Mouse (Mus musculus): ENCODE measurements at regions not wholly inside any gene's neighbourhood (a gene's known extent, or its start where the extent isn't known, plus 50 kb on each side); places are given as distances from the start of the nearest gene placed in this dataset.
A peak's percentile ranks its signal among the peaks of the same experiment; 100 is the strongest.

DNA sequence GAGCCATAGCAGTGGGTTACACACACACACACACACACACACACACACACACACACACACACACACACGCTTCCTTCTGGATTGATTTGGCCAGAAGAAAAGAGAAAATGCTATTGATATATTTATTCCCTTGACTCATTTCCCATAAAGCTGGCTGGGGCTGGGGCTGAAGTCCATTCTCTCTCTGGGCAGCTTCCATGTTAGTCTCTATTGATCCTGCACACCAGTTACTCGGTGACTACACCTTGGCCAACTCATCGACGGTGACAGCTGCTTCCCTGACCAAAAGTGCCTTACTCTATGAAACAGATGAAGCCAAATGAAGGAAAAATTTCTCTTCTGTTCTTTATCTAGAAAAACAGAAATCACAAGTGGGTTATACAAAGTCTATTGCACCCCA is 82.1 kb downstream of the Snx18 start:
- DNase-seq (ENCODE audit: low spot score), result no peak
- H3K27ac ChIP-seq, result no peak overlapping the region
- H3K9me3 ChIP-seq (replicated peaks), result no peaks in the 10 kb centered on the region
- 92% methylated on average over 4 of the region's 4 CpGs for WGBS
- H3K4me1 ChIP-seq, result peaks cover 25% of the 10 kb centered on the region
- no peak overlapping the region for H3K4me3 ChIP-seq
- H3K27me3 ChIP-seq (ENCODE audit: low read depth, poor library complexity, severe bottlenecking), result no peaks in the 10 kb centered on the region
- no peaks in the 10 kb centered on the region for H3K36me3 ChIP-seq

DNA sequence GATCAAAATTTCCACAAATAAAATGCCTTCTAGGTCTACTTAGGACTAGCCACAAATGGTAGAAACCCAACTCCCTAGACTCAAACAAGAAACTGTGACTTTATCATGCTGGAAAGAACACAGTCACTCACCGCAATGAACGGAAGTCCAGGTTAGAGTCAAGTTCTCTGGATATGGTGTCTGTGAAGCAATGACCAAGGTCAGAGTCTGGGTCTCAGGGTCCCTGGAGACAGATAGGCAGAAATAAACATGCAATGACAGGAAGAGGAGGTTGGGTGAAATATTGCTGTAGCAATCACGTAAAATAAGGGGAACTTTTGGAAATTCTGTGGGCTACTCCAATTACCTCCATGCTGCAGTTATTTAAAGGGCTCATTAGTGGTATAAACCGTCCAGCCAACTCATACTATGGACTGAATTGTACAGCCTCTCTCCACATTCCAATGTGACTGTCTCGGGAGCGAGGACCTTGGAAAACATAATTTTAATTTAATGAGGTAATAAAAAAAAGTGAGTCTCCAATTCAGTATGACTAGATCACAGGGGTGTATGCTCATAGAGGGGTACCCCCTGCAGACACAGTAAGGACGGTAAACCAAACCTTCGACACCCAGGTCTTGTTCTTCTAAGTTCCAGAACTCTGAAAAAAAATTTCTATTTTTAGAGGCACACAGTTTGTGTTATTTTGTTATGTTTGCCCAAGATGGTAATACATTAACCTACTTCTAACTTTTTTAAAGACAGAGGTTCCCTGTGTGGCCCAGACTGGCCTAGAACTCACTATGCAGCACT is 83.5 kb downstream of the Snx18 start:
- WGBS, result 65% methylated on average over 8 of the region's 8 CpGs
- Histone ChIP-seq H3K27ac (no peak overlapping the region), H3K9me3 (replicated peaks) (no peaks in the 10 kb centered on the region), H3K4me1 (peaks cover 25% of the 10 kb centered on the region), H3K36me3 (no peaks in the 10 kb centered on the region), H3K27me3 (ENCODE audit: low read depth, poor library complexity, severe bottlenecking) (no peaks in the 10 kb centered on the region), H3K4me3 (no peak overlapping the region)
- DNase-seq (ENCODE audit: low spot score), result no peak

DNA sequence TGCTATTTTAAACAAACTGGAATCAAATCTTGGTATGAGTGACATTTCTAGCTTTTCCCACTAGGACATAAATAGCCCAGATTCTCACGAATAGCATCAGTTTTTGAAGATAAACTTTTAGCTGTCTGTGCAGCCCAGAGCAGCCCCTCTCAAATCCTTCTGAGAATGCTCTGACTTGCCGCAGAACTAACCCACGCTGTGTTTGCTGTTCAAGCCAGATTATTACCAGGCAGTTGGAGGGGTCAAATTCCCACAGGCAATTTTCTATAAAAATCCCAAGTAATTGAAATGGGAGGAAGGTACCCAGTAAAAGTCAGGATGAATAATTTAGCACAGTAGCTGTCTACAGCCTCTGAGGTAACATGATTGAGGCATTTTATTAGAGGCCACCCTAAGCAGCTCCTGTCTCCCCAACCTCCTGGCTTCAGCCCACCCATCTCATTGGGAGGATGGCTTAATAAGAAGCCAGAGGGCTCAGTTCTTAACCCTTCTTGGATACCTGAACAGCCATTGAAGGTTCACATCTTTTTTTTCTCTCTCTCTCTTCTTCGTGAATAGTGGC is 84.4 kb downstream of the Snx18 start:
- Histone ChIP-seq H3K4me3 (no peak overlapping the region), H3K4me1 (peaks cover 25% of the 10 kb centered on the region), H3K27me3 (ENCODE audit: low read depth, poor library complexity, severe bottlenecking) (no peaks in the 10 kb centered on the region), H3K9me3 (replicated peaks) (no peaks in the 10 kb centered on the region), H3K27ac (no peak overlapping the region), H3K36me3 (no peaks in the 10 kb centered on the region)
- 70% methylated on average over 4 of the region's 4 CpGs for WGBS
- no peak for DNase-seq (ENCODE audit: low spot score)

DNA sequence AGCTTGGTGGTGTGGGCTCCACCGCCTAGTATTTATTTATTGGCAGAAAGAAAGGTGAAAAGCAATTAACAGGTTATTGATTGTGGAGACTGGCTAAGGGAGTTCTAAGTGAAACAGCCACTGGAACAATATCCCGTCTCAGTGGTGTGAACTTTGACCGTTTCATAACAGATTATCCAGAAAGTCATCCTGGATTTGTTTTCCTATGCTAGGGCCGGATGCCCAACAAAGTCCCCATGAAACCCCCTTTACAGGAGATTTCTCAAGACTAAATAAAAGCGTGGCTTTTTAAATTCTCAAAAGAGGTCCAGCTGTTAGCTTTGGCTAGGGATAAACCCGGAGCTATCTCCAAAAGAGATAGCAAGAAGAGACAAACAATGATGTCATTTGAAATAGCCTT is 91.4 kb downstream of the Snx18 start:
- no peaks in the 10 kb centered on the region for H3K36me3 ChIP-seq
- no peak overlapping the region for H3K27ac ChIP-seq
- H3K9me3 ChIP-seq (replicated peaks), result no peaks in the 10 kb centered on the region
- 84% methylated on average over 6 of the region's 6 CpGs for WGBS
- no peak overlapping the region for H3K4me3 ChIP-seq
- H3K4me1 ChIP-seq, result no peaks in the 10 kb centered on the region
- no peaks in the 10 kb centered on the region for H3K27me3 ChIP-seq (ENCODE audit: low read depth, poor library complexity, severe bottlenecking)
- DNase-seq (ENCODE audit: low spot score), result no peak

DNA sequence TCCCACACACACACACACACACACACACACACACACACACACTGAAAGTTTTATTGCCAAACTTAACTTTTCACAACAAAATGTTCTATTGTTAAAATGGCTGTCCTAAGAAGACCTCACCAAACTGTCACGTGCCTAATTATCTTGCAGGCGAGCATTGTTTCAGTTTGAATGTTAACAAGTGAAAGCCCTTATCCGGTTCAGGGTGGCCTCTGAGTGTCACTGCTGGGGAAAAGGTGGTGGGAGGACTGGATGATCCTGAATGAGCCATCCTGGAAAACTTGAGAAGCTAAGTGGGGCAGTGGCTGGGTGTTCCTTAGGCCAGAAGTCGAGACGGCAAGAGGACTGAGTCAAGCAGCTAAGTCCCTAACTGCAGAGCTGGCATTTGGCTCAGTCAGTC is 94.9 kb downstream of the Snx18 start:
- no peaks in the 10 kb centered on the region for H3K27me3 ChIP-seq (ENCODE audit: low read depth, poor library complexity, severe bottlenecking)
- H3K4me3 ChIP-seq, result no peak overlapping the region
- DNase-seq (ENCODE audit: low spot score), result no peak
- no peaks in the 10 kb centered on the region for H3K36me3 ChIP-seq
- WGBS, result 86% methylated on average over 5 of the region's 5 CpGs
- no peaks in the 10 kb centered on the region for H3K9me3 ChIP-seq (replicated peaks)
- H3K4me1 ChIP-seq, result peaks cover 6% of the 10 kb centered on the region; the same call in 1 of the 2 replicates
- H3K27ac ChIP-seq, result no peak overlapping the region

DNA sequence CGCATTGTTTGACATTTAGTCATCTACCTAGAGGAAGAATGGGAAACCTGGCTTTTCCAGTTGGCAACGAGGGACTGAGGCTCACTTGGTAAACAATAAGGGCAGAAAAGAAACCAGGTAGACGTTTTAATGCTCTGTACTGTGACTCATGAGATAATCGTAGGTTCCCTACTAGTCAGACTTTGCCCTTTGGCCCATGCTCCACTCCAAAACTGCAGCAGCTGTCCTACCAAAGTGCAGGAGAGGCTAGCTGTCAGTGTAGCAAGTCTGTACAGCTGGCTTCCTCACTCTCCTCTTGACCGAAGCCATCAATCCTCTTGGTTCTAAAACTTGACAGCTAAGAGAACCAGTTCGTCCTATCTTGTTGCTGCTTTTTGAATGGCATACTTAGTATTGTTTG is 100.2 kb downstream of the Snx18 start:
- Histone ChIP-seq H3K4me3 (no peak overlapping the region), H3K27ac (no peak overlapping the region)
- 86% methylated on average over 6 of the region's 6 CpGs for WGBS

DNA sequence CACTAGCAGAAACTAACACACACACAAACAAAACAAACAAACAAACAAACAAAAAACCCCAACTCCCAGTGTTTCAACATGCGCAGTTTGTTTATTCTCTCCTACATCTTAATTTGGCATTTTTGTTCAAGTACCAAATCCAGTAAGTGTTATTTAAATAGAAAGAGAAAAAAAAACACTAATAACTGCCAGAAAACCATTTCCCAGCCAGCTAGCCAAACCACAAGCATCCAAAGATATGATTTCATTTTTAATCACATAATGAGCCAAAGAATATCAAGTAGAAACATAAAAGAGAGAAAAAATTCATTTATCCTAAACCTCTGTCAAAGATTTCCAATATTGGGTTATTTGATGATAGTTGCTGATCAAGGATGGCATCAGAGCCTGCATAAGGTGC is 102.3 kb downstream of the Snx18 start:
- Histone ChIP-seq H3K9me3 (replicated peaks) (no peaks in the 10 kb centered on the region), H3K4me3 (no peak overlapping the region), H3K27ac (no peak overlapping the region), H3K4me1 (peaks cover 15% of the 10 kb centered on the region), H3K27me3 (ENCODE audit: low read depth, poor library complexity, severe bottlenecking) (no peaks in the 10 kb centered on the region), H3K36me3 (no peaks in the 10 kb centered on the region)
- 88% methylated on average over 1 of the region's 1 CpGs for WGBS
- DNase-seq (ENCODE audit: low spot score), result no peak

More for the DNA sequence above, 100.2 kb downstream of the Snx18 start:
- no peak for DNase-seq (ENCODE audit: low spot score)
- Histone ChIP-seq H3K36me3 (no peaks in the 10 kb centered on the region), H3K4me1 (peaks cover 15% of the 10 kb centered on the region), H3K9me3 (replicated peaks) (no peaks in the 10 kb centered on the region), H3K27me3 (ENCODE audit: low read depth, poor library complexity, severe bottlenecking) (no peaks in the 10 kb centered on the region)

DNA sequence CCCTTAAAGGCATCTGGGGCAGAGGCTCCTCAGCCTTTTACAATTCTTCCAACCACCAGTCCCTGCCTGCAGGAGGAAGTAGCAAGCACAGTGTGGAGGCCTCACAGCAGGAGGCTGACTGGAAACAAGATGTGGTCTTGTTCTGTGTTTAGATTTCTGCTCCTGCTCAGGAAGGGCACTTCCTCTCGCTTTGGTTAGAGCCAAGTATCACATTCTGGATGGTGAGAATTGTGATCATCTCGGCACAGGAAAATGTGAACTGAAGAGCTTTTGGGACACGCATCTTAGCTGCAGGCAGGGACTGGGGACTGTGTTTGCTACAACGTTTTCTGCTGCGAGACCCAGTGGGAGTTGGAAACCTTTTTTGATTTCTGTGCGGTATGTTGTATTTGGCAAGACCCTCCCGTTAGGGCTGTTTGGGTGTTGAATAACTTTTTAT is 103.2 kb downstream of the Snx18 start:
- WGBS, result 44% methylated on average over 7 of the region's 7 CpGs
- H3K27ac ChIP-seq, result peak overlapping the region; percentile 68
- H3K4me1 ChIP-seq, result peaks cover 10% of the 10 kb centered on the region
- no peaks in the 10 kb centered on the region for H3K27me3 ChIP-seq (ENCODE audit: low read depth, poor library complexity, severe bottlenecking)
- H3K4me3 ChIP-seq, result peak overlapping the region; percentile 23; the same call in 1 of the 2 replicates
- DNase-seq (ENCODE audit: low spot score), result peak; percentile 49
- H3K9me3 ChIP-seq (replicated peaks), result no peaks in the 10 kb centered on the region
- no peaks in the 10 kb centered on the region for H3K36me3 ChIP-seq

DNA sequence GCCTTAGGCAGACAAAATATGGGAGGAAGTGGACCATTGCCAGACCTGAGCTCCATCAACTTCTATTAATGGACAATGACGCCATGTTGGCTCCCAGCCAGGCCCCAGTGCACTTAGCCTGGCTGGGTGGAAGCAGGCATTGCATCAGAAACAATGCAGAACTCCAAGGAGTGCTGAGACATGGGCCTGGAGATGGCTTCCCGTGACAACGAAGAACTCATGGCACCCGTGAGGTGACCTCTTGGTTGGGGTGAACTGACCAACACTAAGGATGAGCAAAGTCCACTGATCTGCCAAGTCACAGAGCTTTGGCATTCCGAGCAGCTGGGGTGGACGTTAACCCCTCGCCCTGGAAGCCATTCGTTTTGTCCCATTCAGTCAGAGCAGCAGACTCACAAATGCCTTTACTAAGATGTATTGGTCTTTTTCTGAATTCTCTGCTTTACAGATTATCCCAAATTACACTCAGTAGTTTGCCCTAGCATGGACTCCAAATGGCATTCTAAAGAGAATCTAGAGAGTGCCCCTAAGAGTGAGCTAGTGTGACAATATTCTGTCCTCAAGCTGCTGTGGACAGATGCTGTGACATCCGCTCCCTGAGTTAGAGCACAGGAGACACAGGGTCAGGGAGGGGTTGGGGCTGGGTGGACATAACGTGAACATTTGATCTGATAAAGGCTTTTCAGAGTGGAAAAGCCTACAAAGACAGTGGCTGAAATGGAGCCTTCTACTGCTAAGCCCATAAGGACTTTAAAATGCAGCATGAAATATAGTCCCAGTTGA is 108.8 kb downstream of the Snx18 start:
- no peaks in the 10 kb centered on the region for H3K9me3 ChIP-seq (replicated peaks)
- H3K4me3 ChIP-seq, result no peak overlapping the region
- H3K27ac ChIP-seq, result no peak overlapping the region
- WGBS, result 64% methylated on average over 10 of the region's 10 CpGs
- no peaks in the 10 kb centered on the region for H3K36me3 ChIP-seq
- no peaks in the 10 kb centered on the region for H3K27me3 ChIP-seq (ENCODE audit: low read depth, poor library complexity, severe bottlenecking)
- no peaks in the 10 kb centered on the region; the same call in 1 of the 2 replicates for H3K4me1 ChIP-seq
- no peak for DNase-seq (ENCODE audit: low spot score)

DNA sequence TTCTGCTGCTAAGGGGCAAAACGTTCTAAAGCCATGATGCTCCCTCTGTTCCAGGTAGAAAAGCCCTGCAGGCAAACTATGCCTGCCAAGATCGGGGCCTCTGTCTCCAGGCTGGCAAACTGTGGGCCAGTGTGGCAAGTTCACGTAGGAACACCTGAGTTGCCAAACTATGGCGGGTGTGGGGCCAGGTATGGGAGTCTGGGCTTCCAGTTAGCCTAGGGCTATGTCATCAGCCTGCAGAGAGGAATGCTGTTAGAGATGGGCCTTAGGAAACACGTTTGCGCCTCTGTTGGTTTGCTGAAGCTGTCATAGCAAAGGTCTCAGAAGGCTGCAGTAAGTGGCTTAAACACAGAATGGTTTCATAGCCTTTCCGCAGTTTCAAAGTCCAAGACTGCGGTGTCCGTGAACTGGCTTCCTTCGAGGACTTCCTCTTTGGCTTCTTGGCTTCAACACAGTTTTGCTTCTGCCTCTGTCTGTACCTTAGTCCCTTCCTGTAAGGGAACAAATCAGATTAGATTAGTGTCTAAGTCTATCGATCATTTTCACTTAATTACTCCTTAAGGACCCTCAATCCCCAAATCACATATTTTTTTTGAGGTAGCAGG is 110.1 kb downstream of the Snx18 start:
- no peaks in the 10 kb centered on the region for H3K4me1 ChIP-seq
- DNase-seq (ENCODE audit: low spot score), result no peak
- no peak overlapping the region; the same call in 1 of the 2 replicates for H3K27ac ChIP-seq
- H3K27me3 ChIP-seq (ENCODE audit: low read depth, poor library complexity, severe bottlenecking), result no peaks in the 10 kb centered on the region
- no peak overlapping the region for H3K4me3 ChIP-seq
- 89% methylated on average over 11 of the region's 11 CpGs for WGBS
- H3K9me3 ChIP-seq (replicated peaks), result no peaks in the 10 kb centered on the region
- no peaks in the 10 kb centered on the region for H3K36me3 ChIP-seq

DNA sequence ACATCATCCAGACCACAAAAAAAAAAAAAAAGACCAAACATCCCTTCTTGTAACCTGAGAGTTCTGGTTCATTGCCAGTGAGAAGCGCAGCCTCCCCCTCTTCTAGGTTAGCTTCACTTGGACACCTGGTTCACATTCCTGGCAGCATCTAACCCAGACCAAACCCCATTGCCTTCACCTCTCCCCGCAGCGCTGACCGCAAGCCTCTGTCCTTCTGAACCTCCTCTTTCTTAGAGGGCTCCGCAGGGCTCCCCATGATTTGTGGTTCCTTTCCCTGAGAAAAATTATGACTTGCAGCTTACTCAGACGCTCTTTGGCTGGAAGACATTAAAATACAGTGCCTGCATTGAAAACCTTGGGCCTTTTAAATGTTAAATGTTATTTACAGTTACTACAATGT is 115.8 kb downstream of the Snx18 start:
- DNase-seq (ENCODE audit: low spot score), result no peak
- 82% methylated on average over 6 of the region's 6 CpGs for WGBS
- Histone ChIP-seq H3K27ac (no peak overlapping the region), H3K4me1 (peaks cover 3% of the 10 kb centered on the region; the same call in 1 of the 2 replicates), H3K9me3 (replicated peaks) (no peaks in the 10 kb centered on the region), H3K27me3 (ENCODE audit: low read depth, poor library complexity, severe bottlenecking) (no peaks in the 10 kb centered on the region), H3K4me3 (no peak overlapping the region), H3K36me3 (no peaks in the 10 kb centered on the region)

DNA sequence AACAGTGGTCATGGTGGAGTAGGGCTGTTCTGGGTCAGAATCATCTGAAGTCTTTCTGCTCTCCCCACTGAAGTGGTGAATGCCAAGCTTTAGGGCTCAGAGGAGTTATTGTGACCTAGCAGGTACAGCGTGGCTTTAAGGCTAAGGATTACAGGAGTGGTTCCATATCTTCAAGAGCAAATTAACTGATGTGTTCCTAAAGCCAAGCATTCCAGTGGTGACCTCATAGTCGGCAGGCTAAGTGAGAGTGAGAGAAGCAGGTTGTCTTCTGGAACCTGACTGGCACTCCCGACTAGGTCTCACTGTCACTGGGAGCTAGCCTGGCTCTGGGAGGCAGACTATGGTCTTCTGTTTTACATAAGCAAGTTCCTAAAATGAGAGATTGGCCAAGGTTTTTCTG is 116.3 kb downstream of the Snx18 start:
- WGBS, result 78% methylated on average over 3 of the region's 3 CpGs
- Histone ChIP-seq H3K27me3 (ENCODE audit: low read depth, poor library complexity, severe bottlenecking) (no peaks in the 10 kb centered on the region), H3K9me3 (replicated peaks) (no peaks in the 10 kb centered on the region), H3K4me1 (peaks cover 3% of the 10 kb centered on the region; the same call in 1 of the 2 replicates), H3K27ac (no peak overlapping the region), H3K4me3 (no peak overlapping the region), H3K36me3 (no peaks in the 10 kb centered on the region)
- no peak for DNase-seq (ENCODE audit: low spot score)

Measured in limb, embryonic 10.5 days (tissue).